Mouse (Mus musculus): ENCODE measurements around the gene Slc1a7.

The Slc1a7 gene

GRCm38 (mm10) chr4:107969781-107970180 is 1.6 kb downstream of the Slc1a7 start:
- DNase-seq (ENCODE audit: low read depth, low spot score), result no peak

- no peak for DNase-seq (ENCODE audit: low read depth, low spot score)
Observed at GRCm38 (mm10) chr4:107971162-107971561, 3.0 kb downstream of the Slc1a7 start.

- DNase-seq (ENCODE audit: low read depth, low spot score), result no peak
Observed at GRCm38 (mm10) chr4:107974527-107974926, 6.4 kb downstream of the Slc1a7 start.

- no peak for DNase-seq (ENCODE audit: low read depth, low spot score)
Observed at GRCm38 (mm10) chr4:107975004-107975403, 6.9 kb downstream of the Slc1a7 start.

GRCm38 (mm10) chr4:107977593-107977992 is 9.5 kb downstream of the Slc1a7 start:
- no peak for DNase-seq (ENCODE audit: low read depth, low spot score)

- DNase-seq (ENCODE audit: low read depth, low spot score), result no peak
Observed at GRCm38 (mm10) chr4:107979530-107979929, 11.4 kb downstream of the Slc1a7 start.

GRCm38 (mm10) chr4:107980002-107980600 is 12.0 kb downstream of the Slc1a7 start:
- DNase-seq (ENCODE audit: low read depth, low spot score), result no peak

- no peak for DNase-seq (ENCODE audit: low read depth, low spot score)
Observed at GRCm38 (mm10) chr4:107983717-107984116, 15.6 kb downstream of the Slc1a7 start.

- no peak for DNase-seq (ENCODE audit: low read depth, low spot score)
Observed at GRCm38 (mm10) chr4:107984282-107984981, 16.3 kb downstream of the Slc1a7 start.

GRCm38 (mm10) chr4:107985812-107986211 is 17.7 kb downstream of the Slc1a7 start:
- DNase-seq (ENCODE audit: low read depth, low spot score), result no peak

- DNase-seq (ENCODE audit: low read depth, low spot score), result no peak
Observed at GRCm38 (mm10) chr4:107986386-107987168, 18.4 kb downstream of the Slc1a7 start.

GRCm38 (mm10) chr4:107988931-107989330 is 20.8 kb downstream of the Slc1a7 start:
- DNase-seq (ENCODE audit: low read depth, low spot score), result peak; percentile 81

GRCm38 (mm10) chr4:107990818-107991217 is 22.7 kb downstream of the Slc1a7 start:
- no peak for DNase-seq (ENCODE audit: low read depth, low spot score)

GRCm38 (mm10) chr4:107991879-107992278 is 23.7 kb downstream of the Slc1a7 start:
- no peak for DNase-seq (ENCODE audit: low read depth, low spot score)

GRCm38 (mm10) chr4:107995011-107995410 is 26.9 kb downstream of the Slc1a7 start:
- no peak for DNase-seq (ENCODE audit: low read depth, low spot score)

GRCm38 (mm10) chr4:107995727-107996126 is 27.6 kb downstream of the Slc1a7 start:
- no peak for DNase-seq (ENCODE audit: low read depth, low spot score)

- no peak for DNase-seq (ENCODE audit: low read depth, low spot score)
Observed at GRCm38 (mm10) chr4:107996418-107996986, 28.4 kb downstream of the Slc1a7 start.

GRCm38 (mm10) chr4:107998641-107999332 is 30.7 kb downstream of the Slc1a7 start:
- no peak for DNase-seq (ENCODE audit: low read depth, low spot score)

- no peak for DNase-seq (ENCODE audit: low read depth, low spot score)
Observed at GRCm38 (mm10) chr4:107999380-107999779, 31.2 kb downstream of the Slc1a7 start.

- DNase-seq (ENCODE audit: low read depth, low spot score), result no peak
Observed at GRCm38 (mm10) chr4:108005328-108005727, 37.2 kb downstream of the Slc1a7 start.

GRCm38 (mm10) chr4:108007532-108008103 is 39.5 kb downstream of the Slc1a7 start:
- DNase-seq (ENCODE audit: low read depth, low spot score), result no peak
